Mouse (Mus musculus) urinary bladder, adult 18-20 months (tissue): ENCODE results near the gene Limd1.
A peak's percentile ranks its signal among the peaks of the same experiment; 100 is the strongest.
"Not testable (repeated sequence)": the region's sequence is repeated elsewhere in the genome, so short reads cannot be mapped to it uniquely, and the experiment has no call there.

ENCODE experiments used
- DNase-seq, 2 experiments: peaks; one replicate each; pipeline ENCODE4 v3.0.0; 2022; ENCODE audit warnings: low spot score in 2 of 2, mixed read lengths in 2 of 2

Limd1 gene

DNA sequence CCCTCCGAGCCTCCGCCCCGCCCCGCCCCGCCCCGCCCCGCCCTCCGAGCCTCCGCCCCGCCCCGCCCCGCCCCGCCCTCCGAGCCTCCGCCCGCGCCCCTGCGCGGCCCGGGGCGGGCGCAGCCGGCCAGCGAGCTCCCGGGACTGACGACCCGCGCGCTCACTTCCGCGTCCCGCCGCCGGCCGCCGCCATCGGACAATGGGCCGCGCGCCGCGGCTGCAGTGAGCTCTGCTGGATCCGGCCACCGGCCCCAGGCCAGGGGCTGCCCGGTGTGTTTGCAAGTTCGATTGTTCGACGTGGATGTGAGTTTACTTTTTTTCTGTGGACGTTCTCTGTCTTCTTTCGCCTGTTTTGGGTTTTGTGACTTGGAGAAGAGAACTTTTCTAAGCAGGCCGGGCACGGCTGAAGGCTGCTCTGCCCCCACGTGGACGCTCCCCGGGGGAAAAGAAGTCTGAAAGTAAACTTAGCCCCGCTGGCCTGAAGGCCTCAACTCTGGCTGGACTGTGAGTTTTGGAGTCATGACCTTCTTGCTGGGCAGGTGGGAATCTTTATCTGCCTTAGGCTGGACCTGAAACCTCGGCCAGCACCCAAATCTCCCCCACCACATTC is at the start of gene Limd1:
Limd1 (plus strand) TSS at position 121 of the 610 bp plus-strand sequence.
- DNase-seq: peak; percentile 45 to 83

- no peak for DNase-seq
Measured at GRCm38 (mm10) chr9:123429863-123430262, 48.6 kb upstream of the Limd1 start.

- DNase-seq: no peak
Measured at GRCm38 (mm10) chr9:123430973-123431372, 47.5 kb upstream of the Limd1 start.

DNA sequence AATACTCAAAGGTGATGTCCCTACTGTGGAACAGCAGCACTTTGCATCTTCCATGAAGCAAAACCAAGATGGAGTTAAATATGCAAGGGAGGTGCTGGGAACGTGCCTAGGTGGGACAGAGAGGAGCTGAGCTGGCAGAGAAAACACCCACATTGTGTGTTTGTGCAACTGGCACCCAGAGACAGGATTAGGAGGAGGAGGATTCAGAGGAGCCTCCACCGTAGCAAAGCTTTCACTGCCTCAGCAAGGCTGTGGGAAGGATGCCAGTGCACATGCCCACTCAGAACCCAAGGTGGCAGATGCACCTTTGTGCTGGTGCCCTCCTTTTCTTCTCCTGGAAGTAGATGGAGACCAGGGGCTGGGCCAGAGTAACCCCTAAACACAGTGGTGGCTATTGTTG is 40.3 kb upstream of the Limd1 start:
- DNase-seq: no peak

DNA sequence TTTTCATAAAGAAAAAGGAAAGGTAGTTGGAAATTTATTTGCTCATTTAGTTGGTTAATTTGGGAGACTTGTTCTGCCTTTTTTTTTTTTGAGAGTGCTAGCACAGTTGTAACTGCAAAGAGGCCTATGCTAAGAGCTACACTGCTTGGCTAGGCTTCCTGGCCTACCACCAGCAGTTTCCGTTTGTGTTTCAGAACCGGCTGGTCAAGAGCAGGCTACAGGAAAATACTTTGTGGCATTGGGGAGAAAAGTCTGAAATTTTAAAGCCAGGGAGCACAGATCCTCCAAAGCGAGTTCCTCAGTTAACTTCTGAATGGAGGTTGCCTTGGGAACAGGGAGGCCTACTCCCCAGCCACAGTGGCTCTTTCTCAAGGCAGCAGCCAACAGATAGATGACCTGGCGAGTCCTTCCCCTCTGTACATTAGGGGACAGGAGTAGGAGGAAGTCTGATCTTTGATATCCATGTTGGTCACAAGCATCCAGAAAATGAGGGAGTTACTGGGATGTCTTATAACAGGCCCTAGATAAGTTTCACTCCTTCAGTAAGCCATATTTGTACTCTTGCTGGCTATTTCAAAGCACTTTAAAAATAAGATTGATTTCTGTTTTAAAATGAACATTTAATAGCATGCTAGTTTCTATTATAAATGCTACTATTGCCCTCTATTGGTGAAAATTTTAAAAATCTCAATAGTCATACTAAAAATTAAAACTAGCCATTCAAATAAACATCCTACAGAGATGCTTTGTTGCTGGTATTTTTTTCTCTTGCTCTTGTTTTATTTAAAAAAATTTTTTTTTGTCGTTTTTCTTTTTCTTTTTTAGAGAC is 38.1 kb upstream of the Limd1 start:
- DNase-seq: no peak

GRCm38 (mm10) chr9:123447101-123447500 is 31.4 kb upstream of the Limd1 start:
- not testable (repeated sequence) for DNase-seq

DNA sequence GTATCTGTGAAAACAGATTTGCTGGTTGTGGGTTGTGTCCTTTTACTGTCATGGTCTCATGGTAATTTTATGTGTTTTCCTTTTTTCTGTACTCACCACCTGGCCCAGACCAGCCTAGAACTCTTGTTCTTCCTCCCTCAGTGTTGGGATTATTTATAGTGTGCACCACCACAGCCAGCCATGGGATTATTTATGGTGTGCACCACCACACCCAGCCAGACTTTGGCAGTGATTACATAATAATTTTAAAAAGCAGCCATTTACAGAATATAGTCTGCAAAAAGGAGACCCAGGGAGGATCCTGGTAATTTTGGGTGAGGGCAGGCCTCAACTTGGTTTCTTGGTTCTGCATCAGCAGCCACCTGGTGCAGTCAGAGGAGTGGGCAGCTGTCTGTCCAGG is 29.9 kb upstream of the Limd1 start:
- DNase-seq: no peak

DNA sequence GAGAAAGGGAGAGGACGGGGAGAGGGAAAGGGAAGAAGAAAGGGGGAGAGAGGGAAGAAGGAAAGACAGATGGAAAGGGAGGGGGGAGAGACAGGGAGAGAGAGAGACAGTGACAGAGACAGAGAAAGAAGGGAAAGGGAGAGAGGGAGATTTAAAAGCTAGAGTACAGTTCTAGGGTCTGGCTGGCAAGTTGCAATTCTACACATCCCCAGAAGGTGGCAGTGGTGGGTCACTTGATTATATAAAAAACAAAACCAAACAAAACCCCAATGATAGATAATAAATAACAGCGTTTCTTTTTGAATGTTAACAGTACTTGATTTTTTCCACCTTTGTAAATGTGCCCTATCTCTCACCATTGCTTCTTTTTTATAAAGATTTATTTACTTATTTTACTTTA is 28.3 kb upstream of the Limd1 start:
- DNase-seq: no peak

DNA sequence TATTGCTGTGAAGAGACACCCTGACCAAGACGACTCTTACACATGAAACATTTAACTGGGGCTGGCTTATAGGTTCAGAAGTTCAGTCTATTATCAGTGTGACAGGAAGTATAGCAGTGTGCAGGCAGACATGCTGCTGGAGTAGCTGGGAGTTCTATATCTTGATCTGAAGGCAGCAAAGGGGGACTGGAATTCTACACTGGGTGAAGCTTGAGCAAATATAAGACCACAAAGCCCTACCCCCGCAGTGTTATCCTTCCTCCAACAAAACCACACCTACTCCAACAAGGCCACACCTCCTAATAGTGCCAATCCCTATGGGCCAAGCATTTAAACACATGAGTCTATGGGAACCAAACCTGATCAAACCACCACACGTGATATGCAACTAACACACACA is 26.7 kb upstream of the Limd1 start:
- no peak for DNase-seq

- no peak for DNase-seq
Measured at GRCm38 (mm10) chr9:123456634-123457602, 21.6 kb upstream of the Limd1 start.

GRCm38 (mm10) chr9:123457603-123458002 is 20.9 kb upstream of the Limd1 start:
- no peak for DNase-seq

DNA sequence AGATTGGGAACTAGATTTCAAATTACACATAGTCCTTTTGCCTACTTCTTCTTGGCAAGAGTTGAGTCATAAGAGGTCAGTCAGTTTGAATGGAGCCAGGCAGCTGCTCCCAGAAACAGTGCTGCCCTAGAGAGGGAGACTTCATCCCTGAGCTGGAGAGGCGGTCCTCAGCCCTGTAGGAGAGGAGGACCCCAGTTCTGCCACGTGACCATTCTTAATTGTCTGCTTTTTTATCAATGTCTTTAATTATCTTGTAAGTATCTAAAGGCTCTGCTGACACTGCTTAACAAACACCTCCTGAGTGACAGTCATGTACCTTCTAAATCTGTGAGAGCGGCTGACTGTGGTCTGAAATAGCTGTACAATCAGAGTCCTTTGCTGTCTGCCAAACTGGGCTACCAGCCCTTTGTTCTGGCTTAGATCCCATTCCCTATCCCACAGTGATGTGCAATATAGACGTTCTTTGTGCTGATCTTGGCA is 11.3 kb upstream of the Limd1 start:
- no peak for DNase-seq

GRCm38 (mm10) chr9:123468406-123469085 is 10.0 kb upstream of the Limd1 start:
- no peak for DNase-seq

DNA sequence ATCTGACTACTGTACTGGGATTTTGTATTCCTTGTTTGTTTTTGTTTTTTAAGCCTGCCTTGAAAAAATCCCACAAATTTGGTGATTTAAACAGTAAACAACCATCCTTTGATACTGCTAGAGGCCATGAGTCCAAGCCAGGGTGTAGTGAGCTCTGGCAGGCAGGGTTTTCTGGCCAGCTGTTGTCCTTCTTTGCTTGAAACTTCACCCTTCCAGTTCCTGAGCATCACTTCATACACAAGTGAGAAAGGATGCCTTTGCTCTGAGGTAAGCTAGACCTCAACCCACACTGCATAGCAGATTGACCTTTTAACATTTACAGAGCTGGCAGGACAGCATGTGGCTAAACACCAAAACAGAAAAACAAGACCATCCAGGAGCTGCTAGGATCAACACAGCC is 9.4 kb upstream of the Limd1 start:
- no peak for DNase-seq

- no peak for DNase-seq
Measured at GRCm38 (mm10) chr9:123473377-123473776, 5.1 kb upstream of the Limd1 start.

DNA sequence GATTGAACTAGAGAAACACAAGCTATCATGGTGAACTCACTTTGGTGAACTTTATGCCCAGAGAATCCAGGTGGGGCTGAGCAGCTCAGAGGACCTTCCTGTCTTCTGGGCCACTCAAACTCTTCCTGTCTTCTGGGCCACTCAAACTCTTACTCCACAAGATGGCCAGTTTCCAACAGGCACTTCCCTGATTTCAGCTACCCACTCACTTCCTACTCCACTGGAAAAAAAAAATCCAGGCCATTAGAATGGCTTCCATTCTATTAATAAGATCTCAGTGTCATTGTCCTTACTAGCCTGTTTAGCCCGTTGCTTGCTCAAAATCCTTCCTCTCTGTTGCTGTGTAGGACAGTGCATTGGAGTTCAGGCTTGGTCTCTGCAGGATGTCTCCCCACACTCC is 2.9 kb upstream of the Limd1 start:
- no peak for DNase-seq

- no peak for DNase-seq
Measured at GRCm38 (mm10) chr9:123478031-123478585, 398 bp upstream of the Limd1 start.

DNA sequence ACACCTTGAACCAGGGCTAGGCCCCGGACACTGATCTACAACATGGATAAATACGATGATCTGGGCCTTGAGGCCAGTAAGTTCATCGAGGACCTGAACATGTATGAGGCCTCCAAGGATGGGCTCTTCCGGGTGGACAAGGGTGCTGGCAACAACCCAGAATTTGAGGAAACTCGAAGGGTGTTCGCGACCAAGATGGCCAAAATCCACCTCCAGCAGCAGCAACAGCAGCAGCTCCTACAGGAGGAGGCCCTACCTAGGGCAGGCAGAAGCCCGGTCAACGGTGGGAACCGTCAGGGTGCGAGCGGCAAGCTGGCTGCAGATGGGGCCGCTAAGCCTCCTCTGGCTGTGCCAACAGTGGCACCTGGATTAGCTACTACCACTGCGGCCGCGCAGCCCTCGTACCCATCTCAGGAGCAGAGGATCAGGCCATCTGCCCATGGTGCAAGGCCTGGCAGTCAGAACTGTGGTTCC is 727 bp downstream of the Limd1 start:
- no peak for DNase-seq

DNA sequence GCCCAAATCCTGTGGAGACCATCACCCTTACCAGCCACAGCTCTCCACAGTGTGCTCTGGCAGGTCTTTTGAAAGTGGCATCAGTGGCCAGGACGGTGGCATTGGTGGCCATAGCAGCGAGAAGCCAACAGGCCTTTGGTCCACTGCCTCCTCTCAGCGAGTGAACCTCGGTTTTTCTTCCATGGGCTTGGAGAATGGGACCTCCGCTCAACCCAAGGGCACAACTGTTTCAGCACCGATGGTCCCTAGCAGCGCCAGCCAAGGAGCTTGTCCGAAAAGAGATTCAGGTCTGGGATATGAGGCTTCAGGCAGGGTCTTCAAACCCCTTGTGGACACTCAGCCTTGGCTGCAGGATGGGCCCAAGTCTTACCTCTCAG is 1.4 kb downstream of the Limd1 start:
- no peak for DNase-seq

DNA sequence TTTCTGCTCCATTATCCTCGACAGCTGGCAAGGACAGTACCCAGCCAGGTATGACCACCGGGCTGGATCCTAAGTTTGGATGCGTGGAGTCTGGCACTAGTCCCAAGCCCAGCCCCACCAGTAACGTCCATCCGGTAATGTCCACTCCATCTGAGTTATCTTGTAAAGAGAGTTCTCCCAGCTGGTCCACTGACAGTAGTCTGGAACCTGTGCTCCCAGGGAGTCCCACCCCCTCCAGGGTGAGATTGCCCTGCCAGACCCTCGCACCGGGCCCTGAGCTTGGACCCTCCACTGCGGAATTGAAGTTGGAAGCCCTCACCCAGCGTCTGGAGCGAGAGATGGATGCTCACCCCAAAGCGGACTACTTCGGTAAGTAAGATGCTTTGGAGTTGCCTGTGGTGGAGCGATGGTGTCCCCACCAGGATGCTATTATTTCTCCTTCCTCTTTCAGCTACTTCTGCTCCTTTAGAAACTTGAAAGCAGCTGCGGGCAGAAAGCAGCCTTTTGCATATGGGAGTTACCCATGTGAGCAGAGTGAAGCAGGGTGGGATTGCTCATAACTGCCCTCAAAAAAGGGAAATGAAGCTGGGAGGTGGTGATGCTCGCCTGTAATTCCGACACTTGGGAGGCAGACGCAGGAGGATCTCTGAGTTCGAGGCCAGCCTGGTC is 1.9 kb downstream of the Limd1 start:
- DNase-seq: no peak

GRCm38 (mm10) chr9:123481136-123481535 is 2.6 kb downstream of the Limd1 start:
- DNase-seq: no peak
